Mouse (Mus musculus) layer of hippocampus, adult 8-10 months (tissue): Measurements from ENCODE around the gene Rpgr. TPM values are rescaled to one million over a fixed set of nuclear protein-coding genes. Genes with fewer than 3 reads are reported as not detected.

Source experiments
- DNase-seq, 2 experiments: peaks; one replicate each; pipeline ENCODE4 v3.0.0; 2022; ENCODE audit warnings: low spot score in 2 of 2
- total RNA-seq, 4 experiments: library from RNA; stranded (reverse); gene quantifications; 2 replicates each; pipeline ENCODE4 v1.2.4; 2022

Rpgr gene
- total RNA-seq: 10 to 100 TPM; 17.7 to 20.2 (median 18.7) TPM

GRCm38 (mm10) chrX:10216410-10216949 is at the start of gene Rpgr:
Rpgr (minus strand) TSS chrX:10216920.
- DNase-seq: peak; percentile 84 to 86

DNA sequence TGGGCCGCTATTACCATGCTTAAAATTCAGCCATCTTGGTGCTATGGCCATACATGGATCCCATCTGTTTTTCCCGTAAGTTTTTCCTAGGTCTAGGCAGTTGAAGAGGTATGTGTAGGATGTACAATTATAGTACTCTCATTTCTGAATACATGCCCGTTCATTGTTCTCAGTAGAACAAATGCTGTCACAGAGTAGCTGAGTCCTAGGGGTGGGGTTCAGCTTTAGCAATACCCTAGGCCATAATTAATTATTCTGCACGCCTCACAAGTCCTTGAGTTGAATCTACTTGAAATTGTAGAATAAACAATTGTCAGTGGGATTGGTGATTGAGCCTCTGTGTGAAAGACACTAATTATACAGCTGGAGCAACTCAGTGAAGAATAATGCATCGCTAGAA is 41.5 kb upstream of the Rpgr start:
- no peak for DNase-seq

GRCm38 (mm10) chrX:10257774-10258173 is 41.1 kb upstream of the Rpgr start:
- DNase-seq: no peak

DNA sequence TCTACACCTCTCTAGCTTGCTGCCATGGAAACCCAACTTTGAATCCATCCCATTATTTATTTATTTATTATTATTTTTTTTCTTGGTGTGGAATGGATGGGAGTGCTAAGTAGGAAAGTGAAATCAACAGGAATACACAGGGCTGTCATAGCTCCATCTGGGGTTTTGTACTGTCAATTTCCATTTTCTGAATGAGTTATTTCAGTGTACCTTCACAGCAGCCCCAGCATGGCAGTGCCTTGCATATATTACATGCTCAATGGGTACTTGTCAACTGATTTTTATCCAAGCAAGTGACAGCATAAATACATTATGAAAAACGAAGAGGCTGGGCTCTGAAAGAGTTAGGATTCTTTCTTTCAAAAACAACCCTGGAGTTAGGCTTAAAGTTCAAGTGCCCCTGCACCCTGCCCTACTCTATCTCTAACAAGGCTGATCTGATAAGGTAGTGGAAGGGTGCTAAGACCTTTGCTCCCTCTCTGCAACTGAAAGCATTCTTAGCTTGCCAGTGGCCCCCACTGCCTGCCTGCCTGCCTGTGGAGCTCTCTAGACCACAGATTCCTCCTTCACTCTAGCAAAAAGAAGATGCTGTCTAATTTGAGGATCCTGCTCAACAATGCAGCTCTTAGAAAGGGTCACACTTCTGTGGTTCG is 35.3 kb upstream of the Rpgr start, which contains the start of gene Otc:
Otc (plus strand) TSS at position 454 of the 653 bp plus-strand sequence.
- no peak for DNase-seq

- DNase-seq: no peak
Observed at GRCm38 (mm10) chrX:10251357-10251756, 34.6 kb upstream of the Rpgr start.

- no peak for DNase-seq
Observed at GRCm38 (mm10) chrX:10243916-10244315, 27.2 kb upstream of the Rpgr start.

- no peak for DNase-seq
Observed at GRCm38 (mm10) chrX:10239515-10239914, 22.8 kb upstream of the Rpgr start.

DNA sequence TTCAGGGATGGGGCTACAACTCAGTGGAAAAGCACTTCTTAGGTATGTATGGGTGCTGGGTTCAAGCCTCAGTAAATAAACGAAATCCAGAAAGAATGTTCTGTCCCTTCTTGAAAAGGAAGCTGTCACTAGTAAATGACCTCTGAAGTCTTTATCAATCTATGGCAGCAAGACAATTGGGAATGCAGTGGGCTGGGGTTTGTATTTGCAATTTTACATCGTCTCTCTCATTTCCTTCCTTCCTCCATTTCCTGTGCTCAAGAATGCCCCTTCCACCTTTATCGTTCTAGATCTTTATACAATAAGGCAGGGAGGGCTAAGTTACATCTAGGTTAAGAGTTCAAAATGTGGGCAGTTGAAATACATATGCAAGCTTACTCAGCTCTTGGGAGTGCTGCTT is 17.9 kb upstream of the Rpgr start:
- DNase-seq: no peak

- DNase-seq: peak; percentile 7 to 9
Observed at GRCm38 (mm10) chrX:10233051-10233450, 16.3 kb upstream of the Rpgr start.

DNA sequence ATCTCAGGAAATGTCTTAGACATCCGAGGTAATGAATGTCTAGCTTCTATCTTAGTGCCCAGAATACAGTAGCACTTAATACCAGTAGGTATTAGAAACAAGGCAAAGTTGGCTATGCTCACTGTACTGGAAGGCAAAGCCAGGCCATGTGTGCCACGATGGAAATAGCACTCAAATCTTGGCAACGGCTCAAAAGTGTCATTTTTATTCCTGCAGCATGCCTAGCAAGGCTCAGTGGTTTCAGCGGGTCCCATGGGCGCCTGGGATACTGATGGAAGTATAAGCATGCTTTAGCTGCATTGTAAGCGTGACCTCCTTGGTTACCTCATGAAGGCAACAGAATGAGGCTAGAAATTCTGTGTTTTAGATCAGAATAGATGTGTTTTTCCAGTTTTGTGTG is 2.6 kb upstream of the Rpgr start:
- DNase-seq: no peak

DNA sequence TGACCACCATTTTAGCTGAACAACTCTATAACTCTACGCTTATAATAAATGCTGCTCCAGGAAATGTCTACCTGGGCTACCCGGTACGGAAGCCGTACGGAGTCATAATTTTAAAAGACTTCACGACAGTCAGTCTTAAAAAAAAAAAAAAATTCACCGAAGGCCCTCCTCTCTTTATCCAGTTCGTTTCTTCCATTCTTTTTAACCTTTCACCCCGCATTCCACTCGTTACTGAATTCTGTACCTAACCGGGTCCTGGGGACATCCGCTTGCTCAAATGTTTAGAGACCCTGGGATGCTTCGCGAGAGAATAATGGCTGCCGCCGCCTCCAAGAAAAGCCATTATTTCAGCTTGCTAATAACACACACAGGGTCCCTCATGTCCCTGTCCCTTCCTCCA is 748 bp downstream of the Rpgr start:
- no peak for DNase-seq

- no peak for DNase-seq
Observed at GRCm38 (mm10) chrX:10205937-10206336, 10.8 kb downstream of the Rpgr start.

DNA sequence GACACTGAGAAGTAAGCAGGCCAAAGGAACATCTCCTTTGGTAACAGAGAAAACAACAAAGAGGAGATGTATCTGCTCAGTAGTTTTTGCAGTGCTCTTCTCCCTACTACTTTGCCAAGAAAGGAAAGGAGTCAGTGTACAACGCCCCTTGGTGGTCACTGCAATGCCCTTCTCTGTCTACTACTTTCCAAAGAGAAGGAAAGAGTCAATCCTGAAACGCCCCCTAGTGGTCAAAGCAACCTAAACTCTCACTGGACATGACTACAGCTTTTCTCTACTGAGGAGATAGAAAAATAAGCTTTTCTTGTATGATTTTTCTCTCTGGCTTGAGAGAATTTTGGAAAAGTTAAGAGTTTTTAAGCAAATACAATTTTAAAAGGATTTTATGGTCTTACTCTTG is 15.4 kb downstream of the Rpgr start:
- peak; percentile 5 to 6 for DNase-seq

DNA sequence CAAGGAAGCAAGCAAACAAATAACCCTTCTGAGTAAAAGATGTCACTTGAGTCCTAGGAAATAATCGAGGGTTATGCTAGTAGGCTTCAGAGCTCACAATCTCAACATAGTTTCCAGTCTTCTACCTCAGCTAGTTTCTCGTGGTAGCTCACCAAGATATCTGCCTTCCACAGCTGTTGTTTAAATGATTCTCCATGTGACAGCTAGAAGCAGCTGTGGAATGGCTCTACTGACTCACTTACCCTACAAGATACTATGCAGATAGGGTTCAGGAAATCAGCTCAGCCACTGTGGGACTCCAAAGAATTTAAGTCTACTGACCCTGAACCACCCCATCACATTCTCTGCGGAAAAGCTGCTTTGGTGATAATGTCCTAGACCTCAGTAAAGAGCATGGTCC is 64.3 kb downstream of the Rpgr start:
- no peak for DNase-seq

DNA sequence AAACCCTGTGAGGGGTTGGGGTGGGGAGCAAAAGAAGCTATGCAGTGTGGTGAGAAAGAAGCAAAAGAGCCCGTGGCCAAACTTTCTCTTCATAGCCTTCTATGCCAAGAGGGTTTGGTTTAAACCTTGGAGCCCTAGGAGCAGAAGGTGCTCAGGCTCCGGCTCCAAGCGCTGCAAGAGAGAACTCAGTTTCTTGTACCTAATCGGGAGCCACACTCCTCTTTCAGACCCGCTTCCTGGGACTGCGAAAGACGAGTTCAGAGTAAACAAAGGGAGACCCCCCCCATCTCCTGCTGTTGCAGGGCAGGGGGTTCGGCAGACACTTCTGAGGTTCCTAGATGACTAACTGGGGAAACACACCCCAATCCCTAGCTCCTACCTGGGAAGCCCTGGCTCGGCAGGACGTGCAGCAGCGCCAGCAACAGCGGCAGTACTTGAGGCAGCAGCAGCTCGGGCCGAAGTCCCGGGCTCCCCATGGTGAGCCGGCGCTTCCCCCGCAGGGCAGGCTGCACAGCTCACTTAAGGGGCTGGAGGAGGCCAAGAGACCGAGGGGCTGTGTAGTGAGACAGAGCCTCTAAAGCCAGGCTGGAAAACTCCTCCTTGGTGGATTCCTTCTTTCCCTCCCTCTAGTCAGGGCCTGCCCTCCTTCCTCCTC is 99.5 kb downstream of the Rpgr start, which contains the start of gene Srpx:
Srpx (minus strand) TSS at position 645 of the 655 bp plus-strand sequence.
- no peak for DNase-seq

GRCm38 (mm10) chrX:10115780-10116179 is 100.9 kb downstream of the Rpgr start:
- peak in 1 of 2 experiments; percentile 7 for DNase-seq

DNA sequence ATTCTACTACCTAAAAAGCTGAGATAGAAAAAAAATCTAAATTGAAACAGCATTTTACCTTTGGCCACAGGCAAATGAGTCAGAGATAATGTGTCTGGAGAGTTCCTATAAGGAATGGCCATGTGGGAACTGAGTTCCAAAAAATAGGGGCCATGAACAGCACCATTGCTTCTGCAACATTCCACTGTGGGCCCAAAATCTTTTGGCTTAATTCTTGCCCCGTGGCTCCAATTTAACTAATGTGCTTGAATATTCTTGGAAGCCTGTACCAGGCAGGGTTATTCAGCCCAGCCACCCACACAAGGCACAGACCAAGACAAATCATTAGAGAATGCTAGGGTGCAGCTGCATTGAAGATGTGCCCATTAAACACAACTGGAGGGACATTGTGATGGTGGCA is 106.0 kb downstream of the Rpgr start:
- DNase-seq: no peak

DNA sequence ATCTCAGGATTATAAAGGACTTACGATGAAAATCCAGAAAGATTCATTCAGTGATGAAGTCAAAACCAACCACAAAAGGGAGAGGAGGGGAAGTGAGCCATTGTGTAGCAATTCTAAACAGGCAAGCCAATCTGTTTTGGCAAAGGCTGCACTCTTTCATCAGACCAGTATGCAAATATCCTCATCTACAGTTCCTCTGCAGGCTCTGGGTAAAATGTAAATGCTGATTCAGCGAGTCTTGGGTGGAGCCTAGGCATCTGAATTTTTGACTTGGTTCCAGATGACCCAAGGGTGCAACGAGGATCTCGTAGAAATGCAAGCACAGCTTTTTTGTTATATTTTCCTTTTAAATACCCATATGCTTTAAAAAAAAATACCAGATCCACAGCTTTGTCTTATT is 108.2 kb downstream of the Rpgr start:
- no peak for DNase-seq

DNA sequence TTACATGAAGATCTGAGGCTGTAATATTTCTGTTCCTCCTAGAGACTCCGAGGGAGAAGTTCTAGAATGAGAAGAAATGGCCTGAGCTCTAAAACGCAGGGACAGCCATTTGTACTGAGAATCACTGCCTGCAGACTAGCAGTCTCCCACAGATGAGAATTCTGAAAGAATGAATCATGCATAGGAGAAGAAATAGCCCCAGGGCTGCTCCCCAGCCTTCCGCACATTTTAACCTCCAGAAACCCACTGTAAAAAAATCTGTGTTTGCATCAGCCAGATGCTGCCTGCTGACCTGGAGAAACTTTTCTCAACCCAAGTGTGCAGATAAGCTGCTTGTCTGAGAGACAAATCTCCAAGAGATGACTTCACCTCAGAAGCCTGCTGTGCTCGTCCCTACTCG is 111.2 kb downstream of the Rpgr start:
- DNase-seq: no peak

GRCm38 (mm10) chrX:10102739-10103138 is 114.0 kb downstream of the Rpgr start:
- no peak for DNase-seq

DNA sequence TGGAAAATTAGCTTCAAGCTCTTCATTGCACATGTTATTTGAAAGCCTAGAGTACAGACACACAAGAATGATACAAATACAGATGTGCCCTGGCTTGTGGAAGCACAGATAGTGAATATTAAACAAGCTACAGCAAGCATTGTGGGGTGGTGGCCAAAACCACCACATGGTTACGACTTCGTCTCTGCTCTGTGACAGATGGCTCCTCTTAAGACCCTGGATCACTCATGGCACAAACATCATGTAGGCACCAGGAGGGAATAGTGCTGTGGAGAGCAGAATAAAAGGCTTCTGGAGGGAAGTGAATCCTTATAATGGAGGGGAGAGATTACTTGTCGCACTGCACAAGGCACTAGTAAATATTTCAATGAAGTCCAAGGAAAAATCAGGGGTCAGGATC is 120.9 kb downstream of the Rpgr start:
- peak in 1 of 2 experiments; percentile 5 for DNase-seq

- DNase-seq: no peak
Observed at GRCm38 (mm10) chrX:10080385-10080784, 136.3 kb downstream of the Rpgr start.

- no peak for DNase-seq
Observed at GRCm38 (mm10) chrX:10079981-10080380, 136.7 kb downstream of the Rpgr start.
